Mouse (Mus musculus) hindbrain, postnatal 0 days (tissue): ENCODE measurements around the gene 4430402I18Rik. TPM values are rescaled to one million over a fixed set of nuclear protein-coding genes. Genes with fewer than 3 reads are reported as not detected.
"Not testable (repeated sequence)": the region's sequence is repeated elsewhere in the genome, so short reads cannot be mapped to it uniquely, and the experiment has no call there.

Experiments used
- ATAC-seq: fragments of 200-750 bp; cut with Nextera tagmentation; 2 replicates; pipeline ENCODE4 v1.8.0; 2017; ENCODE audit warnings: mild to moderate bottlenecking, moderate TSS enrichment, moderate library complexity
- DNase-seq: peaks from one replicate; pipeline ENCODE4 v3.0.0-alpha.2; 2015; ENCODE audit warnings: low spot score
- H3K27ac ChIP-seq: fragments of 300-500 bp; sonication (generic); 2 replicates; pipeline ENCODE4 v1.5.1; 2014; ENCODE audit warnings: mild to moderate bottlenecking
- H3K27me3 ChIP-seq: fragments of 300-500 bp; sonication (generic); 2 replicates; pipeline ENCODE4 v1.6.1; 2014; ENCODE audit warnings: low read length, mixed read lengths; ENCODE audit not compliant: insufficient read depth
- H3K36me3 ChIP-seq: fragments of 300-500 bp; sonication (generic); 2 replicates; pipeline ENCODE4 v1.6.1; 2014; ENCODE audit warnings: low read length, mixed read lengths; ENCODE audit not compliant: insufficient read depth
- H3K4me1 ChIP-seq: fragments of 300-500 bp; sonication (generic); 2 replicates; pipeline ENCODE4 v1.6.1; 2014; ENCODE audit warnings: antibody characterized with exemption, low read length, mixed read lengths; ENCODE audit not compliant: insufficient read depth
- H3K4me2 ChIP-seq: fragments of 300-500 bp; sonication (generic); 2 replicates; pipeline ENCODE4 v1.6.1; 2014; ENCODE audit warnings: low read depth, mild to moderate bottlenecking, low read length, moderate library complexity, mixed read lengths
- H3K4me3 ChIP-seq: fragments of 300-500 bp; sonication (generic); 2 replicates; pipeline ENCODE4 v1.5.1; 2014; ENCODE audit warnings: low read length
- H3K9ac ChIP-seq: fragments of 300-500 bp; sonication (generic); replicated peaks from 2 replicates; pipeline ENCODE4 v1.6.1; 2014; ENCODE audit warnings: mild to moderate bottlenecking, low read length, moderate library complexity, mixed read lengths
- H3K9me3 ChIP-seq: fragments of 300-500 bp; sonication (generic); 2 replicates; pipeline ENCODE4 v1.6.1; 2016; ENCODE audit warnings: low read length, mixed read lengths
- CTCF ChIP-seq: IDR thresholded peaks from 2 replicates; pipeline ENCODE4 v1.5.1; 2016; ENCODE audit warnings: antibody characterized with exemption, control low read depth, low read depth
- WGBS: fragments of 180-500 bp; shearing (Covaris S2); extraction: QIAGEN DNeasy Blood & Tissue Kit; methylation state at CpG from one replicate; pipeline ENCODE4 v1.1.7; 2014; 5-methylcytosine and 5-hydroxymethylcytosine counted together
- polyA plus RNA-seq: library from polyadenylated mRNA; unstranded; fragments of >200 nt; fragmentation: Nextera tagmentation; extraction: Ambion mirVana; gene quantifications from 2 replicates; pipeline ENCODE4 v1.2.1, GENCODE M21; 2015
- total RNA-seq: library from RNA; depleted of rRNA; stranded (reverse); fragments of >200 nt; gene quantifications from 2 replicates; pipeline ENCODE4 v1.2.3, GENCODE M21; 2014

Gene 4430402I18Rik
- total and polyA plus RNA-seq, 2 experiments from 2014 or later = 1.7 to 2.4 TPM

DNA sequence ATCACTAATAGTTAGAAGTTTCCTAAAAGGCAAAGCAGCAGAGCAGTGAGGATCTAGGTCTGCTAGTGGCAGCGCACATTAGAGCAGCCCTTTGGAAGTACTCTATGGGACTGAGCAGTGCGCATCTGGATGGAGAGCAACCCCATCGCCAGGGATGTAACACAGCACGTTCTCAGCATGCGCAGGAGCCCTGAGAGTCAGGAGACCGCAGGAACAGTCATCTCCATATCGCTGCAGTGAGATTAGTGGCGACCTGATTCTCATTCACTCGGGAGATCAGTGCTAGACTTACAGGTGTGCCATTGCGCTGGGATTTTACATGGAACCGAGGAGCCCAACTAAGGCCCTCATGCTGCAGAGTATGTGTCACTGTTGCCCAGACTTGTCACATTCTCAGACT is 41.4 kb upstream of the 4430402I18Rik start:
- WGBS = 94% methylated on average over 11 of the region's 11 CpGs

DNA sequence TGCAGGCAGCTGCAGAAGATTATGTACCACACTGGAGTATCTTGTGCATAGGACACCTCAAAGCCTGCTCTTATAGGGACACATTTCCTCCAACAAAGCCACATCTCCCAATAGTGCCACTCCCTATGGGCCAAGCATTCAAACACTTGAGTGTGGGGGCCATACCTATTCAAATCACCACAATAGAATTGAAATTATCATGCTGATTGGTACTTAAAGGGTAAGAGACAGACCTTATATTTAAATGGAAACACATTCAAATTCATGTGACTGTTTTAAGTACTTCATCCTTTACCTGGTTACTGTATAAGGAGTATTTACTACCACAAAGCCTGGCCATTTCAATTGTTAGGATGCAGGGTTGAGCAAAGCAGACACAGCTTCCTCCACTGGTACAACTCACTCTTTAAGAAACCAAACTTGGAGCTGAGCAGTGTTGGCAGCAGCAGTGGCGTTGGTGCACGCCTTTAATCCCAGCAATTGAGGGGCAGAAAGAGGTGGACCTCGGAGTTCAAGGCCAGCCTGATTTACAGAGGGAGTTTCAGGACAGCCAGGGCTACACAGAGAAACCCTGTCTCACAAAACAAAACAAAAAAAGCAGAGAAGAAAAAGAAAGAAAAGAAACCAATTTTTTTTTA is 40.6 kb upstream of the 4430402I18Rik start:
- ATAC-seq = no peak
- 80% methylated on average over 3 of the region's 3 CpGs for WGBS
- DNase-seq = no peak
- H3K9me3 ChIP-seq = no peaks in the 10 kb centered on the region
- no peaks in the 10 kb centered on the region for H3K27me3 ChIP-seq
- H3K4me1 ChIP-seq = no peaks in the 10 kb centered on the region
- no peak overlapping the region for H3K4me2 ChIP-seq
- peaks cover 29% of the 10 kb centered on the region for H3K36me3 ChIP-seq
- no peak overlapping the region for H3K4me3 ChIP-seq
- no peak overlapping the region for H3K9ac ChIP-seq
- no peak overlapping the region for H3K27ac ChIP-seq
- no peak for TF ChIP-seq CTCF

More for the DNA sequence above, 41.4 kb upstream of the 4430402I18Rik start:
- Histone ChIP-seq H3K9me3 (no peaks in the 10 kb centered on the region), H3K4me2 (no peak overlapping the region), H3K27ac (no peak overlapping the region), H3K4me3 (no peak overlapping the region), H3K36me3 (peaks cover 35% of the 10 kb centered on the region), H3K4me1 (no peaks in the 10 kb centered on the region), H3K9ac (no peak overlapping the region), H3K27me3 (no peaks in the 10 kb centered on the region)
- DNase-seq (no peak), ATAC-seq (no peak)
- TF ChIP-seq CTCF = no peak

DNA sequence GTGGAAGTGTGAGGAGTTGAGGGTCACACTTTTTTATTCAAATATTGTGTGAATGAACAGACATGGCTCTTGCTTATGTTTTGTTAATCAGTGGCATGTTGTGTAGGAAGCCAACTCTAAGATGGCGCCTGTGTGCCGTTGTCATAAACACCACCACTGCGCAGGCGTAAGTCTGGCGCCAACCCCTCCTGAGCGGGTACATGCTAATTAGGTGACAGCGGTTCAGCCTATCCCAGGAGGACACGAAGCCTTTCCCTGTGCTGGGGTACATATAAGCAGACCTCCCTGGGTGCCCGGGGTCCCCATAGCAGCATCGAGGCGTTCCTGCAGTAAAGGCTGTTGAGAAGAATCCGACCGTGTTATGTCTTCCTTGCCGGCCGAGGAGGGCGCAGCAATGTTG is 32.7 kb upstream of the 4430402I18Rik start:
- not testable (repeated sequence) for H3K4me2 ChIP-seq, H3K27ac ChIP-seq, H3K4me1 ChIP-seq, H3K9me3 ChIP-seq, H3K9ac ChIP-seq, H3K27me3 ChIP-seq, ATAC-seq, DNase-seq, H3K4me3 ChIP-seq
- peaks cover 17% of the 10 kb centered on the region; the same call in 1 of the 2 replicates for H3K36me3 ChIP-seq
- 97% methylated on average over 16 of the region's 16 CpGs for WGBS

DNA sequence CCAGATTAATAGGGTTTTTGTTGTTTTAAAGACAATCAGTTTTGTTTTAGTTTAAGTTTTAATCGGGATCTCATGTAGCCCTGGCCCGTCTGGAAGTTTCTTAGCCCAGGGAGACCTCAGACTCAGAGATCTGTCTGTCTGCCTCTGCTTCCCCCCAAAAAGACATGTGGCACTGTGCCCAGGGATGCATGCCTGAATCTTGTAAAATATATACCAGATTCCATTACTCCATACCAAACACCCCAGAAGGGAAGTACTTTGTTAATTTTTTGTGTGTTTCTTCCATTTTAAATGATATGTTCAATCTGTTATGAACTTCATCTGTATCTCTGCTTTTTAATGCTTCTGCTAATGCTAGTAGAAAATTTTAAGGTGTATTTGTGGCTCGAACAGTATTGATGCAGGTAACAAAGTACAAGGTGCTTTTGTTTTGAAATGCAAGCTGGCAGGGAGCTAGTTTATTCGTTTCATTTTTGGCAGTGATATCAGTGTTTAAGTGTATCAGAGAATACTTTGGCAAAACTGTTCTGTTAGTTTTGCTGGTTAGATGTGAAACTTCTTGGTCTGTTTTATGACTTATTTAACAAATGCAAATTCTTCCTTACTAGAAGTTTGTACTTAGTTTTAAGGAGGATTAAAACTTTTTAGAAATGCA is 30.5 kb upstream of the 4430402I18Rik start:
- no peak overlapping the region for H3K4me3 ChIP-seq
- H3K27ac ChIP-seq = no peak overlapping the region
- H3K36me3 ChIP-seq = peaks cover 17% of the 10 kb centered on the region; the same call in 1 of the 2 replicates
- H3K4me1 ChIP-seq = no peaks in the 10 kb centered on the region
- TF ChIP-seq CTCF = no peak
- H3K9me3 ChIP-seq = no peaks in the 10 kb centered on the region
- DNase-seq (no peak), ATAC-seq (no peak)
- H3K4me2 ChIP-seq = no peak overlapping the region
- no peaks in the 10 kb centered on the region for H3K27me3 ChIP-seq
- 81% methylated on average over 4 of the region's 4 CpGs for WGBS
- no peak overlapping the region for H3K9ac ChIP-seq

DNA sequence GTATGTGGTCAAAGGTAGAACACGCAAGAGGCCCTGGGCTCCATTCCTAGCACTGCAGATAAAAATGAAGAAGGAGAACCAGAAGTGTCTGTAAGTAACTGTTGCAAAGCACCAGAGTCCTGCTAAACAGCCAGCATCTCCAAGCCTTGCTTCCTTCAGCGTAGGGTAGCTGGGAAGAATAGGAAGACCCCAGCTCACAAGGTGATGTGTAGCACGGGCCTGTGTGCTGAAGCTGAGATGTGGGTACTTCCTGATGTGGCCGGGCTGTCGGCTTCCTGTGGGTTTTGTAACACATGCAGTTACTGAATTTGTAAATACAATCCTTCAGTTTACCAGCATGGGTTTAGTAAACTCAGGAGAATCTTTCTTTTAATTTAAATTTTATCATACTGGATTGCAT is 27.8 kb upstream of the 4430402I18Rik start:
- Histone ChIP-seq H3K9ac (no peak overlapping the region), H3K9me3 (no peaks in the 10 kb centered on the region)

DNA sequence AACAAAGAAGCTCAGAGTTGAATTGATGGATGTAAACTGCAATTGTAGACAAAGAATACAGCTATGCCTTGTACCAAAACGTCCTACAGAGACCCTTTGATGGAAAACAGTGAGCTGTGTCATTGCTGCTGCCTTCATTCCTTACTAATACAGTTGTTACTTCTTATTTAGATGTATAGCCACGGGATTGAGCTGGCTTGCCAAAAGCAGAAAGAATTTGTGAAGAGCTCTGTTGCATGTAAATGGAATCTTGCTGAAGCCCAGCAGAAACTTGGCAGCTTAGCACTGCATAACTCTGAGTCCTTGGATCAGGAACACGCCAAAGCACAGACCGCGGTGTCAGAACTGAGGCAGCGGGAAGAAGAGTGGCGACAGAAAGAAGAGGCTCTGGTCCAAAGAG is 27.3 kb upstream of the 4430402I18Rik start:
- no peak overlapping the region for H3K4me2 ChIP-seq
- peak; percentile 85 for ATAC-seq
- peak overlapping the region; percentile 70 for H3K27ac ChIP-seq

More for the DNA sequence above, 27.8 kb upstream of the 4430402I18Rik start:
- no peak for TF ChIP-seq CTCF
- 0 out of 2 replicates have a peak, but pooled peaks cover 3% of the 10 kb centered on the region for H3K4me1 ChIP-seq
- WGBS = 86% methylated on average over 5 of the region's 5 CpGs
- H3K27me3 ChIP-seq = no peaks in the 10 kb centered on the region
- H3K4me2 ChIP-seq = 0 out of 2 replicates have a peak overlapping the region, but pooled peaks have one; percentile 11
- peak overlapping the region; percentile 70 for H3K27ac ChIP-seq
- DNase-seq (no peak), ATAC-seq (no peak)
- no peak overlapping the region for H3K4me3 ChIP-seq
- 0 out of 2 replicates have a peak, but pooled peaks cover 11% of the 10 kb centered on the region for H3K36me3 ChIP-seq

More for the DNA sequence above, 27.3 kb upstream of the 4430402I18Rik start:
- TF ChIP-seq CTCF = no peak
- Histone ChIP-seq H3K36me3 (0 out of 2 replicates have a peak, but pooled peaks cover 6% of the 10 kb centered on the region), H3K9ac (no peak overlapping the region), H3K9me3 (no peaks in the 10 kb centered on the region), H3K4me1 (0 out of 2 replicates have a peak, but pooled peaks cover 3% of the 10 kb centered on the region), H3K4me3 (no peak overlapping the region), H3K27me3 (no peaks in the 10 kb centered on the region)
- 34% methylated on average over 7 of the region's 7 CpGs for WGBS
- DNase-seq = peak; percentile 79
